Mouse (Mus musculus) brain, embryonic 18.5 days (tissue): ENCODE measurements around the gene Nup107.

Source experiments
- DNase-seq: peaks from one replicate; pipeline ENCODE4 v3.0.0-alpha.2; 2012; ENCODE audit warnings: low read depth, low spot score

Gene Nup107

GRCm38 (mm10) chr10:117803870-117804850 is 11.7 kb upstream of the Nup107 start:
- no peak for DNase-seq

GRCm38 (mm10) chr10:117801886-117802285 is 9.4 kb upstream of the Nup107 start:
- no peak for DNase-seq

- DNase-seq = no peak
Measured at GRCm38 (mm10) chr10:117799806-117800205, 7.3 kb upstream of the Nup107 start.

GRCm38 (mm10) chr10:117798436-117799035 is 6.0 kb upstream of the Nup107 start:
- DNase-seq = no peak

- no peak for DNase-seq
Measured at GRCm38 (mm10) chr10:117797684-117798083, 5.2 kb upstream of the Nup107 start.

- DNase-seq = no peak
Measured at GRCm38 (mm10) chr10:117797106-117797505, 4.6 kb upstream of the Nup107 start.

GRCm38 (mm10) chr10:117796181-117796580 is 3.7 kb upstream of the Nup107 start:
- DNase-seq = no peak

- DNase-seq = no peak
Measured at GRCm38 (mm10) chr10:117795206-117795605, 2.7 kb upstream of the Nup107 start.

GRCm38 (mm10) chr10:117793436-117794030 is 1.0 kb upstream of the Nup107 start:
- no peak for DNase-seq

GRCm38 (mm10) chr10:117791171-117791470 is 1.4 kb downstream of the Nup107 start:
- DNase-seq = no peak

- no peak for DNase-seq
Measured at GRCm38 (mm10) chr10:117790421-117791170, 1.9 kb downstream of the Nup107 start.

- no peak for DNase-seq
Measured at GRCm38 (mm10) chr10:117790011-117790410, 2.5 kb downstream of the Nup107 start.

GRCm38 (mm10) chr10:117784646-117785045 is 7.9 kb downstream of the Nup107 start:
- DNase-seq = no peak

GRCm38 (mm10) chr10:117783786-117784420 is 8.6 kb downstream of the Nup107 start:
- DNase-seq = no peak

- DNase-seq = no peak
Measured at GRCm38 (mm10) chr10:117782491-117783260, 9.8 kb downstream of the Nup107 start.

- DNase-seq = no peak
Measured at GRCm38 (mm10) chr10:117782056-117782455, 10.4 kb downstream of the Nup107 start.

- DNase-seq = no peak
Measured at GRCm38 (mm10) chr10:117781021-117781725, 11.3 kb downstream of the Nup107 start.

- DNase-seq = no peak
Measured at GRCm38 (mm10) chr10:117780306-117780911, 12.1 kb downstream of the Nup107 start.

- no peak for DNase-seq
Measured at GRCm38 (mm10) chr10:117779581-117780305, 12.8 kb downstream of the Nup107 start.
